Mouse (Mus musculus) liver, adult 2 months (tissue): ENCODE results near the gene Arhgef40.

Experiments used
- CTCF ChIP-seq: fragments of 200-500 bp; IDR thresholded peaks from 2 replicates; pipeline ENCODE4 v1.5.1; 2011; ENCODE audit warnings: low read depth, low read length, control low read depth
- POLR2A ChIP-seq: fragments of 200-500 bp; IDR thresholded peaks from 2 replicates; pipeline ENCODE4 v1.6.1; 2011; ENCODE audit warnings: low read length, control low read depth; ENCODE audit not compliant: insufficient read depth; ENCODE audit errors: extremely low read depth

GRCm38 (mm10) chr14:52005616-52006015 is 21.1 kb downstream of the Arhgef40 start:
- TF ChIP-seq CTCF (no peak), POLR2A (no peak)
